Mouse (Mus musculus): Measurements from ENCODE around the gene Cmklr1. TPM values are rescaled to one million over a fixed set of nuclear protein-coding genes. Genes with fewer than 3 reads are reported as not detected.
"Not testable (repeated sequence)": the region's sequence is repeated elsewhere in the genome, so short reads cannot be mapped to it uniquely, and the experiment has no call there.

Cmklr1 gene
- total RNA-seq, 2 experiments from 2014 or later: 11.8 to 14.0 TPM

DNA sequence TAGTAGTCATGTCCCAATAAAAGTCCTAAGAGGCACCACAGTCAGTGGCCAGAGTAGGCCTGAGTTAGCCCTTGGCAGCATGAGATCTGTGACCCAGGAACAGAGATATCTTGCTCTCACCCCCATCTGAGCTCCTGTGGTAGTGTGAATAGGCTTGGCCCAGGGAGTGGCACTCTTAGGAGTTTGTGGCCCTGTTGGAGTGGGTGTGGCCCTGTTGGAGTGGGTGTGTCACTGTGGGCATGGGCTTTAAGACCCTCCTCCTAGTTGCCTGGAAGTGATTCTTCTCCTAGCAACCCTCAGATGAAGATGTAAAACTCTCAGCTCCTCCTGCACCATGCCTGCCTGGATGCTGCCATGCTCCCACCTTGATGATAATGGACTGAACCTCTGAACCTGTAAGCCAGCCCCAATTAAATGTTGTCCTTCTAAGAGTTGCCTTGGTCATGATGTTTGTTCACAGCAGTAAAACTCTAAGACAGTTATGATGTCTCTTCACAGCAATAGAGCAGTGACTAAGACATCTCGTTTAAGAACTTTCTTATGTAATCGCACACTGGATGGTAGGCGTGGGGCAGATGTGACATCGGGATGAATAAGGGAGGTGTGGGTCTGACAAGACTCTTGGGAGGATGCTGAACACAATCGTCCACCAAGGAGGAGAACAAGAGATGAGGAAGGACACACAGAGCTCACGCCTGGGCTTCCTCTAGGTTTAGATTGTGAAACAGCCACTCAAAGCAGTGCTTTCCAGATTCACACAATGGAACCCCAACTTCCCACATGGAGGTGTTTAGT is 56.1 kb downstream of the Cmklr1 start:
- no peak for DNase-seq
- intact Hi-C loops (cut with DNase I): no loop called here

DNA sequence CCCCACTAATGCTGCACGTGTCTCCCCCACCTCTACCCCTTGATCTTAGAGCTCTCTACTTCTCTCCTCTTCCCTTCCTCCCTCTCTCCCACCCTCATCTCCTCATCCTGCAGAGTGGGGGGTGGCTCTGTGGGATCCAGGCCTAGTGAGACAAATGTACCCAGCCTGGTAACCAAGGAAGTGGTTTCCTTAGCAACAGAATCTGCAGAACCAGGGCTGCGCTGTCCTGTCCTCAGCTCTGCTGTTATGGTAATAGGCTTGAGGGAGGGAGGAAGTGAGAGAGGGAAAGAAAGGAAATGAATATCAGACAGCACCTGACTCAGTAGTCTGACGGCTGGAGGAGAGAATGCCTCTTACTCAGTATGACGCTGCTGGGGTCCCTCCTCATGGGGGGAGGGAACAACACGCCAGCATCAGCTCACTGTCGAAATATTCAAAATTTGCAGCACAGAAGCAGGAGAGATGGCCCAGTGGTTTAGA is 58.4 kb downstream of the Cmklr1 start:
- DNase-seq: no peak
- intact Hi-C loops (cut with DNase I): no loop called here

- intact Hi-C loops (cut with DNase I): no loop called here
- no peak for DNase-seq
Observed at GRCm38 (mm10) chr5:113591166-113591565, 59.1 kb downstream of the Cmklr1 start.

DNA sequence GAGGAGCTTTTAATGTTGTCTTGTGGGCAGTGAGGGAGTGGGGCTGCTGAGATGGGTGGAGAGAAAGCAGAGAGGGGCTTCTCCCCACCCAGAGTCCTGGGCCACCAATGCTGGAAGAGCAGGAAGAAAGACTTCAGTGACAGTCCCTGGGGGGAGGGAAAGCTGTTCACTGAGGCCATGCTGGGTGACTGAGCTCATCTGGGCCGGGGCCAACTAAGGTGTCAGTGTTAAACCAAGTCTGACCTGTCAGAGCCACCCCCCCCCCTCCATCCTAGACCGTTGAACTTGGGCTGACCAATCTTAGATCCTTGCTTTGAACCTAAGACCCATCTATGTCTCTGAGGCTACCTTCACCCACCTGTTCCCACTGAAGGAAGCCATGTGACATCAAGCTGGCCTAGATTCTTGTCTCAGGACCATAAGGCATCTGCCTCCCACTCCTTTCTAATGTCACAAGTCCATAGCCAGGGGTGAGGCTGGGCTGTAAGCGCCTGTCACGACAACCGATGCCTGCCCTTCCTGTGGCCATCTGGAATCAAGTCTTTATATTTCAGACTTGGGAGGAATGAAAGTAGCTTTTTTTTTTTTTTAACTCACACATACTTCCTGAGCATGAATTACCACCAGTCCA is 60.1 kb downstream of the Cmklr1 start:
- intact Hi-C loops (cut with DNase I): no loop called here
- DNase-seq: no peak

- intact Hi-C loops (cut with DNase I): loop anchor here (5.0 kb wide), 1 partner anchor 136 kb away; the partner anchor contains the start of gene 1700069L16Rik
- not testable (repeated sequence) for DNase-seq
Observed at GRCm38 (mm10) chr5:113586458-113586849, 63.8 kb downstream of the Cmklr1 start.

GRCm38 (mm10) chr5:113585619-113586457 is 64.4 kb downstream of the Cmklr1 start:
- not testable (repeated sequence) for DNase-seq
- intact Hi-C loops (cut with DNase I): loop anchor here (5.0 kb wide), 1 partner anchor 136 kb away; the partner anchor contains the start of gene 1700069L16Rik

DNA sequence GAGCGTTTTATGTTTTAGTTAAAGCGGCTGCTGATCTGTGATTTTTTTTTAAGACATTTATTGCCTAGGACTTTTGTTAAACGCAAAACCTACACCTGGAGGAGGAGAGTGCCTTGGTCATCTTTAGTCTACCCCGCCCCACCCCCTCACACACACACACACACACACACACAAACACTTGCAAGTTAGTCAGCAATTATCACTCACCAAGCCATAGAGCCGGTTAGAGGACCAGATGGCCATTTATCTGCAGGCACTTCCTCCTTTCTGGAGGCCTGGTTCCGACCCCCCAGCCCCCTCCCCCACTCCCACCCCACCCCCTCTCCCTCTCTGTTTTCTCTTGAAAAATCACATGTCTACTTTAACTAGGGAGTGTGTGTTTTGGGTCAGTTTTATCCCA is 65.8 kb downstream of the Cmklr1 start:
- intact Hi-C loops (cut with DNase I): no loop called here
- no peak for DNase-seq

GRCm38 (mm10) chr5:113583424-113584162 is 66.6 kb downstream of the Cmklr1 start:
- intact Hi-C loops (cut with DNase I): no loop called here
- DNase-seq: no peak

DNA sequence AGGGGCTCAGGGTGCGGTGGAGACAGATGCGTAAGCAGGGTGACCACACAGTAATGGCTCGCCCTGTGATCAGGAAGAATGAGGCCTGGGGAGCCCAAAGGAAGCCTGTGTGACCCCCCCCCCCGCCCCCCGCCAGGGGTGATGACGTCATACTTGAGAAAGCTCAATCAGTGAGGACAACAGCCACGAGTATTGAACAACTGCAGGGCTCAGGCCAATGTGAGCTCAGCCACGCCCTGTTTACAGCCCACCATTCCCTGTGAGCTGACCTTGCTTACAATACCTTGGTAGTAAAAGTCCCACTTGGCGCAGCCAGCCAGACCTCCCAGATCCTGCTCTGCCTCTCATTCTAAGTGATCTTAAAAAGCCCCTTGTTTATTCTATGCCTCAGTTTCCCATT is 69.4 kb downstream of the Cmklr1 start:
- intact Hi-C loops (cut with DNase I): no loop called here
- DNase-seq: no peak

DNA sequence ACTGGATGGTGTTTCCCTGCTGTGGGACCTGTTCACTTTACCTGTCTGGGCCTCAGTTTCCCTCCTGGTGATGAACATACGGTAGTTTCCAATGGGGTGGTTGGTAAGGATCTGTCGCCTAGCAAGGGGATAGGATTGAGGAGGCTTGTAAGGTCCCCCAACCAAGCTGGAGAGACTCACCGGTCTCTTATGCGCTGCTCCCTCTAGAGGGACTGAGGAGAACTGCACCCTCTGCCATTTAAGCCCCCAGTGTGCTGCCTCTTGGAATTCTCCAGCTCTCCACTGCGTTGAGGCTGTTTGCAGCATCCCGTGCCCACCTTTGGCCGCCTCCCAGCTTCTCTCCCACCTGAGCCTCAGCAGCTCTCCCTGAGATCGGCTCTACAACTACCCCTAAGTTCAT is 70.0 kb downstream of the Cmklr1 start:
- DNase-seq: no peak
- intact Hi-C loops (cut with DNase I): no loop called here

DNA sequence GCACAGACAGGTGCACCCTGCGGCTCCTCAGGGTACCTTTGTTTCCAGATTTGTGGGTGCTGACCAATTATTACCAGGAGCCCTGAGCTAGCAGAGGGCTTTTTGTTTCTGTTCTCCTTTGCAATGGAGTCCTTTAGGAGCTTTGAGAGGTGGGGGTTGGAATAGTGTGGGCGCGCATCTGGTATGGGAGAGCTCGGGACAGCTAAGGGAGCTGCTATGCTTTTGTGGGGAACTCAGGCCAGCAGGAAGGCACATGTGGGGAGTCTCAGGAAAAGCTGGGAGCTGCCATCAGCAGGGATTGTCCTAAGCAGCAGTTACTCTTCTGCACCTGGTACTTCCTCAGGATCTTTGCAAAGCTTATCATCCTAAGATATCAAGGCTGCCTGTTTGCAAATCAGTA is 71.1 kb downstream of the Cmklr1 start:
- DNase-seq: no peak
- intact Hi-C loops (cut with DNase I): no loop called here

- no peak for DNase-seq
- intact Hi-C loops (cut with DNase I): no loop called here
Observed at GRCm38 (mm10) chr5:113578428-113578827, 71.8 kb downstream of the Cmklr1 start.

- DNase-seq: no peak
- intact Hi-C loops (cut with DNase I): no loop called here
Observed at GRCm38 (mm10) chr5:113577555-113577954, 72.7 kb downstream of the Cmklr1 start.

DNA sequence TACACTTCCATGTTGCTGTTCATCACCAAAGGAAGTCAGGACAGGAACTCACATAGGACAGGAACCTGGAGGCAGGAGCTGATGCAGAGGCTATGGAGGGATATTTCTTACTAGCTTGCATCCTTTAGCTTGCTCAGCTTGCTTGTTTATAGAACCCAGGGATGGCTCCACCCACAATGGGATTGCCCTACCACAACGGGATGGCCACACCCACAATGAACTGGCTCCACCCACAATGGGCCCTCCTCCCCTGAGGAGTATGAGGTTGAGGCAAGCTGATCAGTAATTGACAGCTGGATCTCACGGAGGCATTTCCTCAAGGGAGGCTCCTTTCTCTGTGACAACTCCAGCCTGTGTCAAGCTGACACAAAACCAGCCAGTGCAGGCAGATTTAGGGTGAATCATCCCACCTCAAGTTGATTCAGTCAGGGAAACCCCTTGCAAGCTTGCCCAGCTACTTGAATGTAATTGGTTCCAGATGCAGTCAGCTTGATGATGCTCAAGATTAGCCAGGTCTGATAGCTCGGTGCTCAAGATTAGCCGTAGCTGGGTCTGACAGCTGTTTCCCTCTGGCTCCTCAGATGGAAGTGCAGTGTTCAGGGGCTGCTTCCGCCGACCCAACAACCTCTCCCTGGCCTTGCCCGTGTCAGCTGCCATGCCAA is 80.0 kb downstream of the Cmklr1 start:
- intact Hi-C loops (cut with DNase I): loop anchor here (5.0 kb wide), 1 partner anchor 108 kb away; no protein-coding TSS in a partner anchor
- DNase-seq: no peak

DNA sequence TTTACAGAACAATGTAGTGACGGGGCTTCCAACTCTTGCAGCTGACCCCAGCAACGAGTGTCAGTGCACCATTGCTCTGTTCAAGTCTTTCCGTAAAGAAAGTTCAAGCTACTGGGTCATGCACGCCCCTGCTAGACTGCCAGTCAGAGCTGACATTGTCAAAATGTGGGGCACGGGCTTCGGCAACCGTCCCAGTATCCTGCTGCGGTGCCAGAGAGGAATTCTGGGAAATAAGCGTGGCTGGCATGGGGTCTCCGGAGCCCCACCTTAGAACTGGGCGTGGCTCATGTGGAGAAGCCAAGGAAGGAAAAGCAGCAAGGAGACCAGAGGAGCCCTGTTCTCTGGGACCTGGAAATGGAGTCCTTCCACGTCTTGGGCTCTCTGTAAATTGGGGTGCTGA is 84.4 kb downstream of the Cmklr1 start:
- intact Hi-C loops (cut with DNase I): no loop called here
- DNase-seq: no peak

DNA sequence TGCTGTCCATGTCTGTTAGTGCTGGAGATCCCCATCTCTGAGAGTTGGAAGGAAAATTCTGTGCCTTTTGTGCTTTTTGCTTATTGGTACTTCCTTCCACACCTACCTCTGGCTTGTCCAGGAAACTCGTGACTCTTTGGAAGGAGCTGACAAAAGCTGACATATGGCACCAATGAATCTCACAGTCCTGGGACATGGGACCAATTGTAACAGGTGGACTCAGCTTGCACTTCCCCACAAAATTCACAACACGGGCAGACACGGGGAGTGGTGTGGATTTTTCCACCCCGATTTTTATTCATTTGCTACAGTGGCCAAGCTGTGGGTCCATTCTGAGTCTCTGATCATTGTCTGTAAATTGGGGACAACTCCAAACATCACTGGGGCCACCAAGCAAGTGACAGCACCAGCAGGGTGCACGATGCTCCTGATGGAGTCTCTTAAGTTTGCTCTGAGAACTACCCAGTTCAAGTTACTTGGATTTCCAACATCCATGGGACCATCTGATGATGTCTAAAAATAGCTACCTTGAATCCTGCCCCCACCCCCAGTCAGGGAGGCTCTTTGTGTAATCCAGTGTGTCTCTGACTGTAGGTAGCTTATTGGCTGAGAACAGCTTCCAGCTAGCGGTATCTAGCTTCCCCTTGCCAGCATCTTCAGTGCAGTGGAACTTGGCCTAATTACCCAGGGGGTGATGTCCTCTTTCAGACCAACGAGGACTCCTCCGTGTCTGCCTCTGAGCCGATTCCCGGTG is 84.9 kb downstream of the Cmklr1 start:
- intact Hi-C loops (cut with DNase I): no loop called here
- no peak for DNase-seq

GRCm38 (mm10) chr5:113564463-113564862 is 85.8 kb downstream of the Cmklr1 start:
- intact Hi-C loops (cut with DNase I): no loop called here
- DNase-seq: no peak
